Mouse (Mus musculus) kidney, adult 9 months (tissue): ENCODE data around the gene Cdk14.

ENCODE experiments used
- DNase-seq: peaks from one replicate; pipeline ENCODE4 v3.0.0; 2022

Gene Cdk14

GRCm38 (mm10) chr5:5313195-5313760 is 106.8 kb downstream of the Cdk14 start:
- DNase-seq = no peak

GRCm38 (mm10) chr5:5305286-5305685 is 114.8 kb downstream of the Cdk14 start:
- DNase-seq = no peak

- DNase-seq = no peak
These were observed 116.9 kb downstream of the Cdk14 start for GRCm38 (mm10) chr5:5303102-5303670.

DNA sequence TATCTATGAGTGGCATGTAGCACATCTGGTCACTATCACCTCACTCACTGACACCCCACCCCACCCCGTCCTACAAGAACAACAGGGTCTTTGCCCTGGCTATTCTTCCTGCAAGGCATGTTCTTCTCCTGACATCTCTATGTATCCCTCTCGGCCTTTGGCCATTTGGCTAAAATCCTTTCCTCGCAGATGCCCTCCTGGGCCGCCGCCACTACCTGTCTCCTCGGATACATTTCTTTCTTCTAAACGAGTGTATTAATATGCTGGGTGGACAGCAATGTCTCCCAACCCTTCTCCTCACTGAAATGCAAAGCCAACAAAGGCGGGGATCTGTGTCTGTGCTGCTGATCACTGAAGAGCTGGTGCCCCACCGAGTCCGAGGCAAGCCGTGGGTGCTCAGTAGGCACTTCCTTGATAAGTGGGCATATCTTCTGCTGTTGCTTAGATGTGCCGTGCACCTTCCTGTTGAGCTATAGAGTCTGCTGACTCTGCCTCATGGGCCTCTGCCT is 118.5 kb downstream of the Cdk14 start:
- no peak for DNase-seq

- no peak for DNase-seq
These were observed 119.1 kb downstream of the Cdk14 start for GRCm38 (mm10) chr5:5300998-5301397.

DNA sequence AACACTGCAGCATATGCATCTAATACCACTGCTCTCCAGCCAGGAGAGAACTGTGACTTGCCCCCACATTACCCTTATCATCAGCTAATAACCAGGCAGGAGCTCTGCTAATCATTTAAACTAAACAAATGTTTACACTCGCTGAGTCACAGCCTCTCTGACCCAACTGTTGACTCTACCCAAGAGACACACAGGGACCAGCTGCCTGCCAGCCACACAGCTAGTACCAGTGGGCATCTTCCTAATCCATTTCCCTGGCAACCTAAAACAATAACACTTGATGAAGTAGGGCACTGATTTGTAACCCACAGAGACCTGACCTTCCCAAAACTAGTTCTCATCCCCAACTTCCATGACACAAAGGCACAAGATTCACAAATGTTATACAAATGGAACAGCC is 119.8 kb downstream of the Cdk14 start:
- no peak for DNase-seq

- no peak for DNase-seq
These were observed 122.9 kb downstream of the Cdk14 start for GRCm38 (mm10) chr5:5297222-5297621.

DNA sequence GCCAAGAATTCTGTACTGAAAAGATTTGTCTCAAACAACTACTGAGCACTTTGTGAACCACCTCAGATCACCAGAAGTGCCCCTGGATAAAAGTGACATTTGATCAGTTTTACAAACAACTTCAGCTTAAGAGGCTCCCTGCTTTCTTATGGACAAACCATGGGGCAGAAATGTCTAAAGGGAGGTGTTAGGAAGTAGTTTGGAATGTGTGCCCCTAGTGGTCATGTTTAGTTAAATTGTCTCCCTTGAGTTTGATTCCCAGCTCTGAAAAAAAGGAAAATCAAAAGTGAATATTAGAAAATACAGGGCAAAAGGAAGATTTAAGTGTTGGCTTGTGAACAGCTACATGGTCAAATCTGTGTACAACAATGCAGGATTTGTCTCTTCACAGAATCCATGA is 123.3 kb downstream of the Cdk14 start:
- DNase-seq = no peak

DNA sequence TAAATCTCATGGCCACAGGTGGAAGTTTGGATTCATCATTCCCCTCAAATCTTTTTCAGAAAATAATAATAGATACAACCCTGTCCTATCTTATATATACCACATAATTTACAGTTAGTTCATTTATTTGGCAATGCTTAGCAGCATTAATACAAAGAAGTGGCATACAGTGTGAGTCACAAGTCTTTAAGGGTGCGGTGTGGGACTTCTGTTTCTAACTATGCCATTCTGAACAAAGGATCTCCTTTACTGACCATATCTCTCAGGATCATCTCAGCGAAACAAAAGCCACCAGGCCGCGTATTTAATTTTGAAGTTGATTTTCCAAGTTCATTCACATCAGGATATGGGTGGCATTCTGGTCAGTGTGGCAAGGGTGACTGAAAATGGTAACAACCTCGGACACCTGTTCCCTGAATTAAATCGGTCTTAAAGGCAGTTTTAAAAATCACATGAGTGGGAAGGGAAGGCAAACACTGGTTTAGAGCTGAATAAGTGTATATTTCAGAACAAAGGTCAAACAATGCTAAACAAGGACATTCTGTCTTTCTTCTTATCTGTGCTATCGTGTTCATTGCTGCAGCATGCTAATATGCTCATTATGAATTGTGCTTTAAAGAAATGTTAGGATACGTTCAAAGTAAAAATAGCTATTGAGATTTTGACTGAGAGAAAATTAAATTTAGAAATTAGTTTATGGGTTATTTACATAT is 127.1 kb downstream of the Cdk14 start:
- no peak for DNase-seq

GRCm38 (mm10) chr5:5291321-5291991 is 128.7 kb downstream of the Cdk14 start:
- no peak for DNase-seq

- no peak for DNase-seq
These were observed 129.4 kb downstream of the Cdk14 start for GRCm38 (mm10) chr5:5290714-5291113.

DNA sequence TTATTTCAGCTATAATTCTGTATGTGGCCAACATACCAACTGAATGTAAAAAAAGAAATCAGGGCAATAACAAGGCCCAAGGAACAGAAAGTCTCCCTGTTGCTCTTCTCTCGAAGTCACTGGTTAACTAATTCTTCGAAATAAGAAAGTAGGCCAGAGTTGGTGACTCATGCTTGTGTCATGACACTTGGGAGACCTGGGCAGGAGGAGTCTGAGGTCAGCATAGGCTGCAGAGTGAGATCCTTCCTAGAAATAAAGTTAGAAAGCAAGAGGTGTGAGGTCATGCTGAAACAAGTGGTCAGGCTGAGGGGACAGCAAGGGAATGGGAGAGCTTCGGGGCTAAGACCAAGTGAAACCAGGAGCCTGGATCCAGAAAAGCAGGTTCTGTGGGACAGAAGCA is 134.2 kb downstream of the Cdk14 start:
- no peak for DNase-seq

- DNase-seq = no peak
These were observed 135.6 kb downstream of the Cdk14 start for GRCm38 (mm10) chr5:5284531-5284930.

GRCm38 (mm10) chr5:5283756-5284430 is 136.2 kb downstream of the Cdk14 start:
- DNase-seq = no peak

DNA sequence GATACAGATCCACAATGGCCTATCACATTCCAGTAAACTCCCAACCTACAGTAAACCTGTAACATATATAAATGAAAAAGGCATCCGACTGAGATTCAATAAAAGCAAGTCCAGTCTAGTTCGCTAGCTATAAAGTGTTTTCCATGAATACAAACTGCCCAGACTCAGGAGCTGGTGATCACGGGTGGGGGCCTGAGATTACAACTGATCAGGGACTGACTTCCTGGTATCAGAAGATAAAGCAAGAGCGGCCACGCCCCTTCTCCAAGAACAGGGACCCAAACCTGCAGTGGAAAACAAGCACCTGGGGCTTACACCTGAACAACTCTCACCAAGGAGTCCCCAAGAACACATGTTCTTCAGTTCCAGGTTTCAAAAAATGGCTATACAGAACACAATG is 137.7 kb downstream of the Cdk14 start:
- no peak for DNase-seq

- no peak for DNase-seq
These were observed 144.8 kb downstream of the Cdk14 start for GRCm38 (mm10) chr5:5275321-5275720.

- no peak for DNase-seq
These were observed 145.8 kb downstream of the Cdk14 start for GRCm38 (mm10) chr5:5274318-5274717.

GRCm38 (mm10) chr5:5266787-5267126 is 153.4 kb downstream of the Cdk14 start:
- DNase-seq = no peak

GRCm38 (mm10) chr5:5265861-5266786 is 154.0 kb downstream of the Cdk14 start:
- peak; percentile 40 for DNase-seq

DNA sequence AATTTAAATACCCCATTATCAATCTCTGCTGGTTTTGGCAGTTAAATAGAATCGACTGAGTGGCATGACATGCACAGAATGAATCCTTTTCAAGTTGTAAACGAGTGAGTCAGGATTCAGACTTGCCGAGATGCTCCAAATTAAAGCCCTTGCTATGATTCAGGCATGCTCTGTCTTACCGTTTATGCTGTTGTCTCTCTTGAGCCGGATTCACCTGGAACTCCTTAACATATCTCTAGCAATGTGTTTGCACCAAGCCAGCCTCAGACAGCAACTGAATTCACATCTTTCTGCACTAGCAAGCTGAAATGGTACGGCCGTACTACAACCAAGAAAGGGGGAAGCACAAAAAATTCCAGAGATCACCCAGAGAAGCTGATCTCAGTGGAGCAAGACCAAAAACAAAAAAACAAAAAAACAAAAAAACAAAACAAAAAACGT is 154.7 kb downstream of the Cdk14 start:
- no peak for DNase-seq

DNA sequence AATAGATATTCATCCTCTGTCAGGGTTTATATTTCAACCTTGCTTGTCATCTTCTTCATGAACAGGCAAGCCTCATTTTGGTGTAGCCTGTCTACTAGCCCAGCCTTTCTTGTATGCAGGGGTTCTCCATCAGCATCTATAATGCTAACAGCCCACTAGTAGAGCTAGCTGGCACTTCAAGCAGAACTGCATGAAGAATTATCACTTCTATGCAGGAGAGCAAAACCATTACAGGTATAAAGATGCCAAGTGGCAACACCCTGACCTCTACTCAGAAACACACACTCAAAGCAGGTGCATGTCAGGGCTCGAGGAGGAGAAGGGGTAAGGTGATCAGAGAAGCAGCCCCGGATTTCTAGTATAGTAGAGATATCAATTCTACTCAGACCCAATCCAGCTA is 155.4 kb downstream of the Cdk14 start:
- no peak for DNase-seq

GRCm38 (mm10) chr5:5261725-5262296 is 158.3 kb downstream of the Cdk14 start:
- peak; percentile 8 for DNase-seq
